Mouse (Mus musculus): ENCODE data around the gene Pex11g. TPM values are rescaled to one million over a fixed set of nuclear protein-coding genes. Genes with fewer than 3 reads are reported as not detected.

The Pex11g gene
- total RNA-seq, 2 experiments from 2014 or later = 0.64 to 0.66 TPM

GRCm38 (mm10) chr8:3418101-3418500 lies 49.4 kb downstream of the Pex11g start:
- DNase-seq = no peak
- intact Hi-C loops (cut with DNase I) = no loop called here

- DNase-seq = no peak
- intact Hi-C loops (cut with DNase I) = no loop called here
Observed at GRCm38 (mm10) chr8:3417455-3417854, 50.0 kb downstream of the Pex11g start.

- no peak for DNase-seq
- intact Hi-C loops (cut with DNase I) = no loop called here
Observed at GRCm38 (mm10) chr8:3416846-3417245, 50.6 kb downstream of the Pex11g start.

- intact Hi-C loops (cut with DNase I) = no loop called here
- no peak for DNase-seq
Observed at GRCm38 (mm10) chr8:3415661-3416060, 51.8 kb downstream of the Pex11g start.

- intact Hi-C loops (cut with DNase I) = no loop called here
Observed at GRCm38 (mm10) chr8:3415259-3415658, 52.2 kb downstream of the Pex11g start.

GRCm38 (mm10) chr8:3414639-3415190 lies 52.8 kb downstream of the Pex11g start:
- DNase-seq = no peak

More at GRCm38 (mm10) chr8:3415259-3415658, 52.2 kb downstream of the Pex11g start:
- no peak for DNase-seq

GRCm38 (mm10) chr8:3412816-3413215 lies 54.7 kb downstream of the Pex11g start:
- intact Hi-C loops (cut with DNase I) = no loop called here
- no peak for DNase-seq

More at GRCm38 (mm10) chr8:3414639-3415190, 52.8 kb downstream of the Pex11g start:
- intact Hi-C loops (cut with DNase I) = no loop called here

- no peak for DNase-seq
- intact Hi-C loops (cut with DNase I) = no loop called here
Observed at GRCm38 (mm10) chr8:3411901-3412301, 55.6 kb downstream of the Pex11g start.

GRCm38 (mm10) chr8:3411085-3411484 lies 56.4 kb downstream of the Pex11g start:
- intact Hi-C loops (cut with DNase I) = no loop called here
- DNase-seq = no peak

GRCm38 (mm10) chr8:3407417-3407816 lies 60.1 kb downstream of the Pex11g start:
- DNase-seq = no peak
- intact Hi-C loops (cut with DNase I) = no loop called here

Other genes with a start within 250 kb of the Pex11g start
- 10 to 100 TPM; 59.8 to 61.2 TPM for gene Insr, start 188.1 kb downstream of the Pex11g start, total RNA-seq (2021)
- gene A430078G23Rik, start 114.3 kb downstream of the Pex11g start, total RNA-seq (2021) = under 1 TPM in 1 of 2 experiments, not detected in 1; 0.30 TPM
- gene Arhgef18, start 74.7 kb downstream of the Pex11g start, total RNA-seq (2021) = 10 to 100 TPM; 37.1 to 38.9 TPM
- not detected for gene Tex45, start 3.2 kb upstream of the Pex11g start, total RNA-seq (2021)
- gene Zfp358, start 25.5 kb upstream of the Pex11g start, total RNA-seq (2021) = 10 to 100 TPM; 43.3 TPM
- gene Mcoln1, start 32.8 kb upstream of the Pex11g start, total RNA-seq (2021) = 10 to 100 TPM; 74.8 to 81.3 TPM
- 10 to 100 TPM; 75.9 to 81.6 TPM for gene Pnpla6, start 47.7 kb upstream of the Pex11g start, total RNA-seq (2021)
- not detected for gene C330021F23Rik, start 100.3 kb upstream of the Pex11g start, total RNA-seq (2021)
- gene Camsap3, start 119.6 kb upstream of the Pex11g start, total RNA-seq (2021) = 100 to 1,000 TPM; 109 to 118 TPM
- gene Xab2, start 153.6 kb upstream of the Pex11g start, total RNA-seq (2021) = 10 to 100 TPM; 38.5 to 38.8 TPM
- 10 to 100 TPM; 60.0 to 63.3 TPM for gene Pet100, start 153.9 kb upstream of the Pex11g start, total RNA-seq (2021)
- gene Pcp2, start 157.9 kb upstream of the Pex11g start, total RNA-seq (2021) = 1 to 10 TPM in 1 of 2 experiments, not detected in 1; 1.0 TPM
- gene Stxbp2, start 163.3 kb upstream of the Pex11g start, total RNA-seq (2021) = 10 to 100 TPM; 73.8 to 78.1 TPM
- gene Retn, start 188.1 kb upstream of the Pex11g start, total RNA-seq (2021) = under 1 TPM; 0.76 to 0.91 TPM
- under 1 TPM; 0.38 to 0.42 TPM for gene Mcemp1, start 198.1 kb upstream of the Pex11g start, total RNA-seq (2021)
- 10 to 100 TPM; 13.6 to 14.1 TPM for gene Fcor, start 204.7 kb upstream of the Pex11g start, total RNA-seq (2021)
- gene Trappc5, start 208.6 kb upstream of the Pex11g start, total RNA-seq (2021) = 10 to 100 TPM; 34.4 to 37.0 TPM
- gene Fcer2a, start 226.5 kb upstream of the Pex11g start, total RNA-seq (2021) = not detected

Measured in left cerebral cortex, postnatal 4 days (tissue).